In genomic region chr2:166020026-166020425, GRCm38 (mm10) we compare ENCODE assay signal across 18 mouse cellular contexts.
"Had no signal": no experiment of that assay in that cellular context is flagged by ENCODE, and none has a peak within 500 bp of the region (broad histone marks: within the 10 kb centered on the region; RNA-seq: fewer than 3 reads in every experiment).

No protein-coding gene starts in this region.

- H3K36me3 ChIP-seq: limb, embryonic 12.5 days; limb, embryonic 15.5 days; midbrain, embryonic 12.5 days; neural tube, embryonic 12.5 days had no signal

- H3K27me3 ChIP-seq: limb, embryonic 12.5 days; limb, embryonic 15.5 days; megakaryocyte, embryonic 14.5 days; midbrain, embryonic 12.5 days; neural tube, embryonic 12.5 days had no signal

- H3K4me2 ChIP-seq: limb, embryonic 12.5 days; limb, embryonic 15.5 days; liver, embryonic 11.5 days; lung, embryonic 14.5 days; midbrain, embryonic 12.5 days; neural tube, embryonic 12.5 days had no signal

- H3K9me3 ChIP-seq: limb, embryonic 12.5 days; limb, embryonic 15.5 days; megakaryocyte, embryonic 14.5 days; midbrain, embryonic 12.5 days; neural tube, embryonic 12.5 days had no signal

- ATAC-seq: intestine, embryonic 16.5 days; liver, postnatal 0 days had no signal

- H3K9ac ChIP-seq: limb, embryonic 12.5 days; limb, embryonic 15.5 days; liver, embryonic 14.5 days; liver, postnatal 0 days; midbrain, embryonic 12.5 days had no signal

- H3K4me3 ChIP-seq: limb, embryonic 12.5 days; limb, embryonic 15.5 days; midbrain, embryonic 12.5 days; neural tube, embryonic 12.5 days had no signal

- DNase-seq: kidney, adult 18-20 months; kidney, adult 9 months; kidney, postnatal 14 days; kidney, postnatal 4 days; left cerebral cortex, postnatal 4 days; liver, postnatal 0 days; lung, embryonic 14.5 days; lung, postnatal 36 days; thymus, adult 18-20 months; thymus, postnatal 36 days had no signal

- H3K27ac ChIP-seq: limb, embryonic 12.5 days; limb, embryonic 15.5 days; liver, embryonic 14.5 days had no signal
